Mouse (Mus musculus) heart, postnatal 0 days (tissue): Measurements from ENCODE around the gene Eif3k.

Experiments used
- CTCF ChIP-seq: IDR thresholded peaks from 2 replicates; pipeline ENCODE4 v1.5.1; 2016; ENCODE audit warnings: antibody characterized with exemption, control low read depth, low read depth
- EP300 ChIP-seq: IDR thresholded peaks from 2 replicates; pipeline ENCODE4 v1.6.1; 2016; ENCODE audit warnings: antibody characterized with exemption, low read depth

- TF ChIP-seq CTCF (no peak), EP300 (no peak)
These were observed 21.2 kb downstream of the Eif3k start for GRCm38 (mm10) chr7:28960354-28961046.
